Comparison of ENCODE assay signal across 8 mouse cellular contexts in genomic region chr8:116733648-116734014, GRCm38 (mm10). TPM values are rescaled to one million over a fixed set of nuclear protein-coding genes. Genes with fewer than 3 reads are reported as not detected.
DNase-seq lines count a peak whose midpoint lies in the region; ATAC-seq and TF ChIP-seq lines count a peak whose summit lies in the region.

No protein-coding gene starts in this region.

- DNase-seq in testis, postnatal 14 days (ENCODE audit: low spot score): no peak
- DNase-seq in right cerebral cortex, adult 18-20 months: no peak
- DNase-seq in cerebellum, adult 18-20 months: no peak
- DNase-seq in adrenal gland, adult 8-10 months: no peak

- H3K4me1 ChIP-seq in erythroblast, embryonic 14.5 days (ENCODE audit: control insufficient read depth): peaks cover 28% of the 10 kb centered on the region
- H3K4me1 ChIP-seq in testis, adult 2 months (ENCODE audit: control insufficient read depth, insufficient read depth, low read length): peaks cover 7% of the 10 kb centered on the region
- peaks cover 30% of the 10 kb centered on the region for H3K4me1 ChIP-seq in liver, embryonic 12.5 days

- H3K9me3 ChIP-seq in erythroblast, embryonic 14.5 days (ENCODE audit: control insufficient read depth, low read length): peaks cover 5% of the 10 kb centered on the region
- 0 out of 2 replicates have a peak, but pooled peaks cover 7% of the 10 kb centered on the region for H3K9me3 ChIP-seq in liver, embryonic 12.5 days (replicated peaks)

- no peak for TF ChIP-seq POLR2A in testis, adult 2 months (IDR thresholded peaks at IDR 0.05; ENCODE audit: control insufficient read depth, low read depth, low read length)

- H3K27ac ChIP-seq in testis, adult 2 months (ENCODE audit: control insufficient read depth, insufficient read depth, low read depth, low read length): 0 out of 2 replicates have a peak overlapping the region, but pooled peaks have one; percentile 25
- peak overlapping the region; percentile 68 for H3K27ac ChIP-seq in liver, embryonic 12.5 days

- no peak for ATAC-seq in erythroblast, adult 5-6 weeks (replicated peaks; ENCODE audit: low FRiP score, poor library complexity, severe bottlenecking)
- ATAC-seq in liver, embryonic 12.5 days: peak; percentile 19; the same call in 1 of the 2 replicates

- H3K4me2 ChIP-seq in liver, embryonic 12.5 days: peak overlapping the region; percentile 85

- peak overlapping the region; percentile 75 for H3K9ac ChIP-seq in liver, embryonic 12.5 days

- 29% methylated on average over 3 of the region's 3 CpGs for WGBS in liver, embryonic 12.5 days (ENCODE audit: insufficient replicate concordance)

- no peak for TF ChIP-seq CTCF in testis, adult 2 months (IDR thresholded peaks at IDR 0.05; ENCODE audit: control insufficient read depth, insufficient read depth, insufficient replicate concordance, low read depth, low read length)

- H3K27me3 ChIP-seq in erythroblast, embryonic 14.5 days (ENCODE audit: control insufficient read depth): peaks cover 10% of the 10 kb centered on the region; the same call in 1 of the 2 replicates
- no peaks in the 10 kb centered on the region for H3K27me3 ChIP-seq in testis, adult 2 months (ENCODE audit: control insufficient read depth, insufficient read depth, low read length)
- H3K27me3 ChIP-seq in liver, embryonic 12.5 days (replicated peaks): peaks cover 22% of the 10 kb centered on the region

- peaks cover 3% of the 10 kb centered on the region; the same call in 1 of the 2 replicates for H3K36me3 ChIP-seq in erythroblast, embryonic 14.5 days (ENCODE audit: control insufficient read depth)
- no peaks in the 10 kb centered on the region for H3K36me3 ChIP-seq in testis, adult 2 months (ENCODE audit: control insufficient read depth, insufficient read depth, low read length)
- peaks cover 4% of the 10 kb centered on the region; the same call in 1 of the 2 replicates for H3K36me3 ChIP-seq in liver, embryonic 12.5 days

- peak overlapping the region; percentile 75 for H3K4me3 ChIP-seq in erythroblast, embryonic 14.5 days (replicated peaks)
- peak overlapping the region; percentile 95 for H3K4me3 ChIP-seq in testis, adult 2 months (ENCODE audit: control insufficient read depth, low read depth, low read length)
- H3K4me3 ChIP-seq in liver, embryonic 12.5 days: peak overlapping the region; percentile 75

RNA-seq across cellular contexts. Expression of gene Cdyl2, which starts 0.8 kb away (rescaled TPM):
- 0.03 and 0.10 TPM in 2 replicates for polyA plus RNA-seq in erythroblast, embryonic 14.5 days (2012)
- total RNA-seq in erythroblast, adult 5-6 weeks (2015; ENCODE audit: low replicate concordance): 1.9 and 2.1 TPM in 2 replicates
- 2.5 and 3.6 TPM in 2 replicates for total RNA-seq in erythroblast, adult 5-6 weeks (2017; ENCODE audit: low replicate concordance)
- 11.3 and 11.9 TPM in 2 replicates for polyA plus RNA-seq in testis, adult 2 months (2012; rRNA removed)
- 3.6 and 4.1 TPM in 2 replicates for polyA plus RNA-seq in liver, embryonic 12.5 days (2016; fragmentation: Nextera tagmentation; extraction: Ambion mirVana)
- 1 to 10 TPM; 6.2 to 7.7 (median 7.2) TPM for total RNA-seq in adrenal gland, adult 8-10 months (2022)
